Mouse (Mus musculus): ENCODE data around the gene Acp4.

- TF ChIP-seq CTCF (IDR thresholded peaks at IDR 0.05; ENCODE audit: low read depth, low read length) (no peak), POLR2A (IDR thresholded peaks at IDR 0.05; ENCODE audit: extremely low read depth, insufficient read depth, low read length) (no peak)
These were observed 49.5 kb upstream of the Acp4 start, which contains the start of gene Clec11a for GRCm38 (mm10) chr7:44306516-44307240.

Measured in liver, adult 2 months (tissue).